Mouse (Mus musculus) cerebral cortex, adult 2 months (tissue): ENCODE results near the gene Stt3a.

Experiments
- WGBS: fragments of 180-500 bp; shearing (Covaris S2); methylation state at CpG from one replicate; pipeline ENCODE4 v1.1.7; 2018; 5-methylcytosine and 5-hydroxymethylcytosine counted together

Stt3a gene

GRCm38 (mm10) chr9:36716624-36717023, 50.9 kb downstream of the Stt3a start:
- WGBS, result 61% methylated on average over 3 of the region's 3 CpGs

DNA sequence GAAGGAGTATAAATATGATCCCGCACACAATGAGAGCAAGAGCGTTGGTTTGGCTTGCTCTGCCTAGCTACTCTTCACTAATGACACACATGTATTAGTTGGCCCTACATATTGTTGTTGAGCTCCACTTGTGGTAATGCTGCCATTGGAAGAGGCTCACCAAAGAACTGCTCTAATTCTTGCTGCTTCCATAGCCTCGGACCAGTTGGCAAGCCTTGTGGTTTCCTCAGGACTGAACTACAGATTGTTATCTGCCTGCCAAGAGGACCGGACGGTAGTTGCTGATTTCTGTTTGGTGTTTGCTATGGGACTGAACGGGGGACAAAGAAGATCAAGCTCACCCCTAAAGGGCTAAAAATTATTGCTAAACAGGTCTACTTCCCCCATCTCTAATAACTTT, 60.2 kb downstream of the Stt3a start:
- 84% methylated on average over 6 of the region's 6 CpGs for WGBS

GRCm38 (mm10) chr9:36705923-36706322, 61.6 kb downstream of the Stt3a start:
- WGBS, result 79% methylated on average over 3 of the region's 3 CpGs

GRCm38 (mm10) chr9:36694276-36694675, 73.2 kb downstream of the Stt3a start:
- 95% methylated on average over 10 of the region's 10 CpGs for WGBS

- 61% methylated on average over 1 of the region's 1 CpGs for WGBS
Observed at GRCm38 (mm10) chr9:36692920-36693319, 74.6 kb downstream of the Stt3a start, which contains the start of gene Acrv1. Acrv1 (plus strand) TSS chr9:36693220.

- 61% methylated on average over 2 of the region's 2 CpGs for WGBS
Observed at GRCm38 (mm10) chr9:36681424-36681823, 86.1 kb downstream of the Stt3a start.
